Mouse (Mus musculus) ovary, postnatal 14 days (tissue): ENCODE data around the gene Arhgap22.

ENCODE experiments used
- DNase-seq: peaks from one replicate; pipeline ENCODE4 v3.0.0; 2022; ENCODE audit warnings: low spot score

The Arhgap22 gene

DNA sequence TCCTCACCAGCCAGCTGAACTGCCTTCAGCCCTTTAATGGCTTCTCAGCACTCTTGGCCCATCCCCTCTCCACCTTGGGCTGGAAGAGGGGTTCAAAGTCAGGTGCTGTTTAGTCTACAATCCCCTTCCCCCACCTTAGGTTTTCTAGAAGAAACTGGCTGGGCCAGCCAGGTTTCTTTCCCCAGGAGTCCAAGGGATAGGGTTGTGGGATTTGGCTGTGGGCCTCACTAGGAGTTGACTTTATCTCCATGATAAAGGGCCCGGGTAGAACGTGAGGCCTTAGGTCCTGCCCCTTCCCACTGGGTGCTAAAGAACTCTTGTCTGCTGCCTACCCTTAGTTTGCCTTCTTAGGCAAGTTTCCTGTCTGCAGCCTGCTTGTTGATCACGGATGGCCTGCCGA, 117.8 kb downstream of the Arhgap22 start:
- DNase-seq, result no peak

DNA sequence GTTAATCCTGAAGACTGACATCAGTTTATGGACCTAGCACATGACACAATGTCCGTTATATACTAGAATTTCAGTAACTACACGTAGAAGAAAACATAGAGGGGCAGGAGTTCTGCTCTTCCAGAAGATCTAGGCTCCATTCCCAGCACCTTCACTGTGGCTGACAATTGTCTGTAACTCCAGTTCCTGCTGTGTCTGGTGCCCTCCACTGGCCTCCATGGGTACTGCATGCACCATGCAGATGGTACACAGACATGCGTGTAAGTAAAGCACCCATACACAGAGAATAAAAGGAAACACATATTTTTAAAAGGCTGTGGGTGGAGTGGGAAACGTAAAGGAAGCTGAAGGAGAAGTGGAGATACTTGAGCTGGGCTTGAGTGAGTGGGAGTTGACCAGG, 120.0 kb downstream of the Arhgap22 start:
- no peak for DNase-seq

DNA sequence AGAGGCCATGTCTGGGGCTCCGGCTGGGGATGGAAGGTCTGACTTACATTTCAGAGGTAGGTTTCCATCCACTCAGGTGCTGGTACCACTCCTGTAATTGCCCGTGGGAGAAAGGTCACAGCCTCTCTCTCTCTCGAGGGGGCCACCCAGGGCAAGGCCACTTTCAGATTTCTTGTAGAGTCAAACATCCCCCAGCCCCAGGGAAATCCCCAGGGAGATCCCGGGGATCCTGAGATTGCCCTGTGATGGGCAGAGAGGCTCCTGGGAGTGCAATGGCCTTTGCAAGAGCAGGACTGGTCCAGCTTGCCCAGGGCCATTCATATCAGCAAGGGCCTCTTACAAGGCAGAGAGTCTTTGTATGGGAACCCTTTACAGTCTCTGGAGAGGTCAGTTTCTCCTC, 120.6 kb downstream of the Arhgap22 start:
- DNase-seq, result no peak

DNA sequence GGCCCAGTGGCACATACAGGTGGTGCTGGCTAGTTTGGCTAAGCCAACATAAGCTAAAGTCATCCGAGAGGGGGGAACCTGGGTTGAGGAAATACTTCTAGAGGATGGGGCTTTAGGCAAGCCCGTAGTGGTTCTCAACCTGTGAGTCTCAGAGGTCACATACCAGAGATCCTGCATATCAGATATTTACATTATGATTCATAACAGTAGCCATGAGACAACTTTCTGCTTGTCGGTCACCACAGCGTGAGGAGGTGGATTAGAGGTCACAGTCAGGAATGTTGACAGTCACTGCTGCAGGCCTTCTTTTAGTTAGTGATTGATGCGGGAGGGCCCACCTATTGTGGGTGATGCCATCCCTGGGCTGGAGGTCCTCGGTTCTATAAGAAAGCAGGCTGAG, 121.9 kb downstream of the Arhgap22 start:
- no peak for DNase-seq

DNA sequence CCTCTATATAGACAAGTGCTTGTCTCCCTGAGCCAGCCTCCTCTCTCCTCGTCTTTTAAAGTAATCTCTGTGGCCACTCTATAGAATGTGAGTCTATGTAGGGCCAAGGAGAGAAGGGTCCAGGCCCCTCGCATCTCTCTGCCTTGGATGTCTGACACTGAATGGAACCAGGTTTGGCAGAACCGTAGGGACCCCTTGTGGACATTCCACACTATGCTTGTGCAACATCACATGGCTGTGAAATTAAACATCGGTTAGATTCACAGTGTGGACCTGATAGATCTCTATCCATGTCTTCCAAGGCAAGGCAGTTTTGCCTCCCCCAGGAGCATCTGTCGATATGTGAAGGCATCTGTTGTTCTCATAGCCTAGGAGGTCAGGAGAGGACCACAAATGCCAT, 124.9 kb downstream of the Arhgap22 start:
- DNase-seq, result no peak

DNA sequence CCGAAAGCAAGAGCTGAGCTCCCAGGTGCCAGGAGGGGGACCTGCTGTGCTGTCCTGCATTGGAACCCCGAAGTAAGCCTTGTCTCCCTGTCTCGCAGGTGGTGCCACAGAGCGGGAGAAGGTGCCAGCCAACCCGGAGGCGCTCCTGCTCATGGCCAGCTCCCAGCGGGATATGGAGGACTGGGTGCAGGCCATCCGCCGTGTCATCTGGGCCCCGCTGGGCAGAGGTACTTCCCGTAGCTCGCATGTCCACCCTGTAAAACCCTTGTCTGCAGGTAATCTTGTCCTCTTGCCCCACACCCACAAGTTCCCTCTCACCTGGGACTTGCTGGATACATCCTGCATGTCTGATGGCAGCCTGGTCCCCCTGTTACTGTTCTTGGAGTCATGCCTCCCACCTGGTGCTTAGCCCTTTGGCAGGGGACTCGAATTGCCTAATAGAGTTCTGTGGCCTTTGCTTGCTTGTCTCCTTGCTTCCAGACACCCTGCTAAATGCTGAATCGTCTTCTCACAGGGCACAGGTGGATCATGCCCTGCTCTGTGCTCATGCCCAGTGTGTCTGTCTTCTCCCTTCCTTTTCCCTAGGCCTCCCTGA, 129.4 kb downstream of the Arhgap22 start:
- no peak for DNase-seq

DNA sequence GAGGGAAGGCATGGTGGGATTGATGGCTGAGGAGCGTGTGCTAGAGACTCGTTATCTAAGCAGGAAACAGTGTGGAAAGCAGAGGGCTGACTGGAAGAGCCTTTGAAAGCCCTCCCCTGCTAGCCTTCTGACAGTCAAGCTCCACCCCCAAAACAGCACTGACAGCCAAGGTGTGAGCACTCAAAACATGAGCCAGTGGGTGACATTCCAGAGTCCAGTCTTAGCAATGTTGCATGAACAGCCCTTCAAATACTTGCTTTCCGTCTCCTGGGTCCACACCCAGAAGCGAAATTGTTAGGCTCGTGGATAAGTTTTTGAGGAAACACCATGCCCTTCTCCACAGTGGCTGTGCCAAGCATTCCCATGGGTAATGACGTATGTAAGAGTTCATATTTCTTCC, 132.7 kb downstream of the Arhgap22 start:
- no peak for DNase-seq

DNA sequence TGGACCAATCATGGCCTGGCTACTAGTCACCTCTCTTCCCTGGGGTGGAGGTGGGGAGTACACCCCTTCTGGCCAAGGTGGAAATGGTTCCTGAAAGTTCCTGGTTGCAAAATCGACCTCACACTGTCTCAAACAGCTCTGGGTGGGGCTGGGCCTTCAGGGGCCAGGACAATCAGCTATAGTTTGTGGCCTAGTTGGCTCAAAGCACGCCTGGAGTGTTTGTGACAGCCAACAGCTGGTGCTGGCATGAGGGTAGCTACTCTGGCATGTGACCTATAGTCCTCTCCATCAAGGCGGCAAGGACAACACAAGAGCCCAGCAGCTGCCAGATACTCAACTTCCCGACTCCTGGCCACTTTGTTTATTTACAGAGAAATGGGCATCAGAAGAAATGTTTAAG, 133.9 kb downstream of the Arhgap22 start:
- DNase-seq, result no peak

DNA sequence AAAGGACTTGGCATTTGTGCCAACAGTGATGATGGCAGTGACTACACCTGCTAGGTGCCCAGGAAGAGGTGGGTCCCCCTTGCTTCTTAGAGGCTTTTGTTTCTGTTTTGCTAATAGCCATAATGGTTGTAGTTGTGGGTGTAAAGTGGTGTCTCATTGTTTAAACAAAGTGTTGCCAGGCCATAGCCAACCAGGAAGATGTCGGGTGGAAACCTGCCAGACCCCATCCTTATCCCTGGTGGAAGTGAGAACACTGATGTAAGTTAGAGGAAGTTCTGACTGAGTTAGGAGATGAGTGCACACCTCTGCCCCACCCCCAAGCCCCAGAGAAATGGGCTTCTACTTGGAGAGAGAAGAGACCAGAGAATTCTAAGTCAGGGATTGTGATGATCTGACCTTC, 134.3 kb downstream of the Arhgap22 start:
- DNase-seq, result no peak

DNA sequence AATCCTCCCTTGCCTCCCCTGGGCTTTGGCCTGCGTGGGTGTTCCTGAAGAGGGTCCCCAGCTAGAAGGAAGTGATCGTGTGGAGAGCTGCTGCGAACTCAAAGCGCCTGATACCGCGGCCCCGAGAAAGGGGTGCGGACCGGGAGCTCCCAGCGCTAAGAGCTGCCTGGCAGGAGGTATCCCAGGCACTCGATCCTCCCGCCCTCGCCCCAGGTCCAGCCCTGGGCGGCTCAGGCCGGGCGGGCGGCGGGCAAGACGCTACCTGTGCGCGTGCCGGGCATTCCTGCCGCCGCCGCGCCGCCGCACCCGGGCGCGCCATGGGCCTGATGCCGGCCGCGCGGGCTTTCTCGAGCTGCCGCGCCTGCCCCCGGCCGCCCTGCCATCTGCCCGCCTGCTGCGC, 137.2 kb downstream of the Arhgap22 start:
- DNase-seq, result no peak

DNA sequence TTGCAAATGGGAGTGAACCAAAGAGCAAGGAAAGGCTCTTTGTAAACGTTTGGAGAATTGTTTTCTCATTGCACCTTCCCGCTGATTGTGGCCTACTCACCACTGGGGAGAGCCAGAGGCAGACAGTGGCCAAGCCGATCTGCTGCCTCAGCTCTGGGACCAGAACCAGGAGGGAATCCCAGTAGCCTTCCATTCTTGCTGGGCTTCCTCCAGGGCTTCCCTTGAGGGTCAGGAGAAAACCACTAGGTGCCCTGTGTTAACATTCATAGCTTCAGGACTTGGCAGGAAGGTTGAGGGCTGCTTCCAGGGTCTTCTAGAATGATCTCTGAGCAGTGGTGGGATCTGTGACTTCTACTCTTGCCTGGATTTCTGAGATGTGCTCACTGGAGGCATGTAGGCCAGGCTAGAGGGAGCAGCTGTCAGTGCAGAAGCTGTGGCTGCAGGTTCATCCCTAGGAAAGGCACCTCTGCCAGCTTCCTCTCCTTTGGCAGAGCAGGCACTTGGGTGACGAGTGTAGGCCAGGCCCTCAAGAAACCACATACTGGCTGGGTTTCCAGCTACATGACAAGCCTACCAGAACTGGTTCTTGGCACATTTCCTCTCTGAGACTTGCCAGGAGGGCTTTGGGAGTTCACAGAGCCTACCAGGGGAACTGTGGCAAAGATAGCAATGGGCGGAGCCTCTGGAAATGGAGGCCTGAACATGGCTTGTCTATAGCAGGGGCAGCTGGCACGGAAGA, 138.3 kb downstream of the Arhgap22 start:
- no peak for DNase-seq

DNA sequence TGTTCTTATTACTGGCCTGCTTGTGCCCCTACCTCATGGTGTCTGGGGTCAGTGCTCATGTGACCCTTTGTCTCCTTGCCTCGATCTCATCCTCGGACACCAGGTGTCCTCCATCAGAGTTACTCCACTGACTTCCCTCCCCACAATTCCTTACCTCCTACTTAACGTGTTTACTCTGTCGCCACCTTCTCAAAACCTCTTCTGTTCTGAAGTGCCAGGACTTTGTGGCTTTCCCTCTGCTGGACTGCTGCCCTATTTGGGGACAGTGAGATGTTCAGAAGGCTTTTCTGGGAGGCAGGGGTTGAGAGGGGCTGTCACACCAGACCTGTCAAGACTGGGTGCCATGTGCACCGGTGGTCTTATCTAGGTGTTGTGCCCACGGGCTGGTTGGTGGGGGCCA, 139.1 kb downstream of the Arhgap22 start:
- no peak for DNase-seq

DNA sequence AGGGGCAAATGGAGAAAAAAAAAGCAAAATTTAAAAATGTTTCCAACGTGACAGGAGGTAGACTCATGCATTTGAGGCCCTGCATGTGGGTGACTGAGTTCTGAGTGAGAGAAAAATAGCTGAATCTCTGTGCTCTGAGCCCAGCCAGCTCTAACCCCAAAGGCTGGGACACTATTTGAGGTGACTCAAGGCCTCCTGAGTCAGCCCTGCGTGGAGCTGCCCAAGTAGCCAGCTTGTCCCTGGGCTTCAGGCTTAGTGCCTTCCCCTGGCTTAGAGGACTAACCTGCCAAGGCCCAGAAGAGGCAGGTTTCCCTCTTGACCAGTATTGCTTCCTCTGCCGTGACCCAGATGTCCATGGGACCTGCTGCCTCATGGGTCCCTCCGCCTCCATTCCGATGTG, 141.4 kb downstream of the Arhgap22 start:
- no peak for DNase-seq

DNA sequence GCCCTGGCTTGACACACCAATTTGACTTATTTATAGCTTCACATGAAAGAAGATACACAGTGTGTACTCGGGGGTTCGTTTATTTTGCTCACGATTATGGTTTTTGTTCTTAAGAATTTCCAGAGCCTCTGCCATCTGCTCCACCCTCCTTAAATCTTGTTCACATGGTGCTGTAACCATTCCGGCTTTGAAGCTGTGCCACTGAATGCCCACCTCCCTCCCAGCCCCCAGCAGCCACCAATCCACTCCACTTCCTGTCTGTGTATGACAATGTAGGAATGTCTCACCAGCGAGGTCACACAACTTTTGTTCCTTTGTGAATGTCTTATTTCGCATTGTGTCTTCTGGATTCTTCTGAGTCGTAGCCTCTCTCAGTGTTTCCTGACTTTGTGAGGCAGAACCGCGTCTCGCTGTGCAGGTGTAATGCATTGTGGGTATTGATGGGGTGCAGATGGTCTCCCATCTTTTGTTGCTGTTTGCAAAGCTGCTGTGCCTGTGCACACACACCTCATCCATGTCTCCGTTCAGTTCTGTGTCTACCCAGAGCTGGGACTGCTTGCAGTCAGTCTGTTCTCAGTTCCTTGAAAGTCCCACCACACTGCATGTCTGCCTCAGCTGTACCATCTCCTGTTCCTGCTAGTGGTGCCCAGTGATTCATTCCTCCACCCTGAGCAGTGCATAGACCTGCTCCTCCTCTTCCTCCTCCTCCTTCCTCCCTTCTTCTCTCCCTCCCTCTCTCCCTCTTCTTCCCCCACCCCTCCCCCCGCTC, 144.0 kb downstream of the Arhgap22 start:
- DNase-seq, result no peak

DNA sequence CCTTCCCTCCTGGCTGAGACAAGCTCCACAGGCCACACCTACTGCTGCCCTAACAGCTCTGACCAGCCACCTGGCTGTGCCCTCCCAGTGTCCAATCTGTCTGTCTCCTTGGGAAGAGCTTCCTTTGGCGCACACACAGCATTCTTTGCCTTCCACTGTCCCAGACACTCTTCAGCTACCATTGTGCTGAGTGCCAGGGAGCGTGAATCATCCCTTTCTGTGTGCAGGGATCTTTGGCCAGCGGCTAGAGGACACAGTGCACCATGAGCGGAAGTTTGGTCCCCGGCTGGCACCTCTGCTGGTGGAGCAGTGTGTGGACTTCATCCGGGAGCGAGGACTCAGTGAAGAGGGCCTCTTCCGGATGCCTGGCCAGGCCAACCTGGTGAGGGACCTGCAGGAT, 145.1 kb downstream of the Arhgap22 start:
- no peak for DNase-seq

DNA sequence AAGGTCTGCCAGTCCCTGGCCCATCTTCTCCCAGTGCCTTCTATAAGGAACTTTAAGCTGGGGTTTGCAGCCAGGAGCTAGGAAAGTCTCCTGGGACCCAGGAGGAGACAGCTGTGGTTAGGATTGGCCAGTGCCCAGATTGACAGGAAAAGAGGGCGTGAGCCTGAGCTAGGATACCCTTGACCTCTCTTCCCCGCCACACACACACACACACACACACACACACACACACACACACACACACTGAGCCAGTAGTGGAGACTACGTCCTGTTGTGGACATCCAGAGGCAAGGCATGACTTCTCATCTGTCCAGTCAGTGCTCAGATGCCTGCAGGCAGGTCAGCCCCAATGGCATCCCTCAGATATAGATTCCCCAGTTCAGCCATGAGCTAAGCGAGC, 147.7 kb downstream of the Arhgap22 start:
- DNase-seq, result no peak

DNA sequence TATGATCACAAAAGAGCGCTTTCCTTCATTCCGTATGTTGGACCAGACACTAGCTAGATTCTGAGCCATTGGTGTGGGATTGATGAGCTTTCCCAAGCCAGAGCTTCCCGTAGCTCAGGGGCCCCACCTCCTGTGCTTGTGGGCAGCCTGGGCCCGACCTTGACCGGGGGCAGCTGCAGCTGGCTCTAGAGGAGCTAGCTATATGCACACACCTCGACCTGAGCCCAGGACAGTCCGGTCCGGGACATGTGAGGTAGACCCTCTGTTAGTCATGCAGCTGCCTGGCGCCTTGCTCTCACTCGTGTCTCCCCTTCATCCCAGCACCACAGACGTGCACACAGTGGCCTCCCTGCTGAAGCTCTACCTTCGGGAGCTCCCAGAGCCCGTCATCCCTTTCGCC, 148.3 kb downstream of the Arhgap22 start:
- no peak for DNase-seq

DNA sequence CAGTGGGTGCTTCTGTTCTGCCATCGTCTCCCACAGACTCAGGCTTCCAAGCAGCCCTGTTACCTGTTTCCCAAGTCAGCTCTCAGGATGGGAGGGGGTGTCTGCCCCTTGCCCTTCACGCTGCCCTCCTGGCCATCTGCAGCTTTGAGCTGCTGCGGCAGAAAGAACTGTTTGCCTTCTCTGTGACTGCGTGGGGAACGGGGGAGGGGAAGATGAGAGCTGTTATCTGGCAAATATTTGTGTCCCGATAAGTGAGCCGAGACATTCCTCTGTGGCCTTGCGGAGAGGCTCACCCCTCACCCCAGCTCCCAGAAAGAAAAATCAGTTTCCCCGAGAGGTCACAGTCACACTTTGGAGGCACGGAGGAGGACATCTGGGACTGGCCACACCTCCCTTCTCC, 149.0 kb downstream of the Arhgap22 start:
- no peak for DNase-seq

DNA sequence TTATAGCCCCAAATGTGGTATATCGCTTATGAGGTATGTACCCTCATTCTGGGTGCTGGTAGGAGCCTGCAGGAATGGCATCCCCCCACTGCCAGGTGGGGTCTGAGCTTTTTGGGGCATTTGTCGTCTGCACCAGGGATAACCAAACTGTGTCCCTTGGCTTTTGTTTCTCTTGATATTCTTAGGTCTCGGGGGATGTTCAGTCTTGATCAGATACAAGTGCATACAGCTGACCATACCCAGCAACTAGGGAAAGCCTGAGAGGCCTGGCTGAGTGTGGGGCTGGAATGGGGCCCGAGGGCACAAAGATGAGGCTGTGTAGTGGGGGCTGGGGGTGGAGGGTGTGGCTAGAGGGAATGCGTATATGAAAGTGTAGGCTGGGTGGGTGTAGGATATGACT, 149.8 kb downstream of the Arhgap22 start:
- no peak for DNase-seq

DNA sequence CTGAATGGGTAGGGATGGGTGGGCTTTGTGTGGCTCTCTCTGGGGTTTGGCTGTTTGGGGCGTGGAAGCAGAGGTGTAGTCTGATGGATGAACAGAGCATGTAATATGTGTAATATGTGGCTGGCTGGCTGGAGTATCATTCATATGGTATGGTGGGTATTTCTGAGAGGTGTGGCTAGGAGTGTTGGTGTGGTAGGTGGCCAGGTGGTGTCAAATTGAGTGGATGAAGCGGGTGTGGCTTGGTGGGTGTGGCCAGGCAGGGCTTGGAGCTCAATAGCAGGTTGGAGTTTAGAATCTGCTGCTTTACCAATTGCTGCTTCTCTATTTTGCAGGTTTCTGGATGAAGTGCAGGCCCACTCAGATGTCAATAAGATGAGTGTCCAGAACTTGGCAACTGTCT, 150.2 kb downstream of the Arhgap22 start:
- DNase-seq, result no peak

DNA sequence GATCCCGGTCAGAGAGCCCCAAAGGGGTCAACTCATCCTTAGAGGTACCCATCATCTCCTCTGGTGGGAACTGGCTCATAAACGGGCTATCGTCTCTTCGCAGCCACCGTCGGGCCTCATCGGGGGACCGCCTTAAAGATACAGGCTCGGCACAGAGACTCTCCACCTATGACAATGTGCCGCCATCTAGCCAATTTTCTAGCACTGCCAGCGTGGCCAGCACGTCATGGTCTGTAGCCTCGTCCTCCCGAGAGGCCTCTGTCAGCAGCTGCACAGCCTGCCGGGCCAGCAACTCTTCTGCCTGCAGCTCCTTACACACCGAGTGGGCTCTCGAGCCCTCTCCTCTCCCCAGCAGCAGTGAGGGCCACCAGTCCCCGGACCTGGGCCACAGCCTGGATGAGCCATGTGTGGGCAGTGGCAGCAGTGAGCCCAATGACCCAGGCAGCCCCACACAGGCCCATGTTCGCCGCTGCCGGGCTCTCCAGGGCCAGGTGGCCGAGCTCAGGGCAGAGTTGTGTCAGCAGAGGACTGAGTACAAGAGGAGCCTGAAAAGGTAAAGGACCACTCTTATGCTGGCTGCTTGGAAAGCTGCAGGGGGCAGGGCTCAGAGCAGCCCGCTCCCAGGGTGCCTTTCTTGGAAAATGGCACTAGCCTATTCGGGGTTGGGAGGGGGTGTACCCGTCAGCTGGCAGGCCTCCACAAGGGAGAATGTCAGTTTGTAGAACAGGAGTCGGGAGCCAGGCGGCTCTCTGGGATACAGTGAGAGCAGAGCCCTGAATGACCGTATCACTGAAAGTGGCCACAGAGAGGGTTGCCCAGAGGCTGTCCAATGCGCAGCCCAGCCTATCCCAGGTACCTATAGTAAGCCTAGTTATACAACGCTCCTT, 153.3 kb downstream of the Arhgap22 start:
- no peak for DNase-seq

DNA sequence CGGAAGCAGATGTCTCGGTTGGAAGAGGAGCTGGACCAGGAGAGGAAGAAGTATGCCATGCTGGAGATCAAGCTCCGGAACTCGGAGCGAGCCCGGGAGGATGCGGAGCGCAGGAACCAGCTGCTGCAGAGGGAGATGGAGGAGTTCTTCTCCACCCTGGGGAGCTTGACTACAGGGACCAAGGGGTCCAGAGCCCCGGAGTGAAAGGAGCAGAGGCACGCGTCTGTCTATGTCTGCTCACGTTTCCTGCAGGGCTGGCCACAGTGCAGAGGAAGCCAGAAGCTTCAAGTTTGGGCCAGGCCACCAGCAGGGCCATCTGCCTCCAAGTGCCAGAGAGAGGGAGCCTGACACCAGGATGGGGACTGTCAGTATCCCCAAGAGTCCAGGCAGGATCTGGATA, 155.5 kb downstream of the Arhgap22 start:
- DNase-seq, result no peak
